Mouse (Mus musculus): ENCODE measurements around the gene Inpp5e. TPM values are rescaled to one million over a fixed set of nuclear protein-coding genes. Genes with fewer than 3 reads are reported as not detected.

Gene Inpp5e
- 28.0 TPM for total RNA-seq (2023)

GRCm38 (mm10) chr2:26408515-26409356 is at the start of gene Inpp5e:
Gene Inpp5e (minus strand): TSS chr2:26409203.

GRCm38 (mm10) chr2:26444946-26445665 is 36.1 kb upstream of the Inpp5e start, which contains the start of gene Sec16a:
Gene Sec16a (minus strand): TSS chr2:26445216.

GRCm38 (mm10) chr2:26389154-26389690 is 19.8 kb downstream of the Inpp5e start, which contains the start of the genes Entr1 and Pmpca:
Gene Entr1 (minus strand): TSS chr2:26389316.
Gene Pmpca (plus strand): TSS chr2:26389339.

GRCm38 (mm10) chr2:26380131-26380771 is 28.8 kb downstream of the Inpp5e start, which contains the start of gene Snapc4:
Gene Snapc4 (minus strand): TSS chr2:26380653.

GRCm38 (mm10) chr2:26360772-26361171 is 48.2 kb downstream of the Inpp5e start, which contains the start of gene Card9:
Gene Card9 (minus strand): TSS chr2:26360918.

GRCm38 (mm10) chr2:26351358-26352290 is 57.4 kb downstream of the Inpp5e start, which contains the start of gene Dnlz:
Gene Dnlz (minus strand): TSS chr2:26352110.

Other genes starting within 250 kb of the Inpp5e start
- not detected for gene Lhx3, start 200.9 kb downstream of the Inpp5e start, total RNA-seq (2023)
- 8.5 TPM for gene Qsox2, start 171.7 kb downstream of the Inpp5e start, total RNA-seq (2023)
- not detected for gene Ccdc187, start 114.6 kb downstream of the Inpp5e start, total RNA-seq (2023)
- 25.1 TPM for gene Gpsm1, start 93.7 kb downstream of the Inpp5e start, total RNA-seq (2023)
- 6.6 TPM for gene Dnlz, start 57.1 kb downstream of the Inpp5e start, total RNA-seq (2023)
- 1.3 TPM for gene Card9, start 48.3 kb downstream of the Inpp5e start, total RNA-seq (2023)
- 105 TPM for gene Snapc4, start 28.6 kb downstream of the Inpp5e start, total RNA-seq (2023)
- 125 TPM for gene Entr1, start 19.9 kb downstream of the Inpp5e start, total RNA-seq (2023)
- 69.1 TPM for gene Pmpca, start 19.9 kb downstream of the Inpp5e start, total RNA-seq (2023)
- gene Sec16a, start 36.0 kb upstream of the Inpp5e start, total RNA-seq (2023): 79.0 TPM
- 123 TPM for gene Notch1, start 107.5 kb upstream of the Inpp5e start, total RNA-seq (2023)
- gene Egfl7, start 170.8 kb upstream of the Inpp5e start, total RNA-seq (2023): 3.5 TPM
- gene Gm20532, start 177.4 kb upstream of the Inpp5e start, total RNA-seq (2023): not detected
- 11.7 TPM for gene Agpat2, start 195.2 kb upstream of the Inpp5e start, total RNA-seq (2023)
- gene Fam69b, start 219.3 kb upstream of the Inpp5e start, total RNA-seq (2023): not detected

Measured in CD8-positive naive resting alpha-beta T cell, adult 57 days (primary cell).